Mouse (Mus musculus): ENCODE measurements around the gene Pnmal2. TPM values are rescaled to one million over a fixed set of nuclear protein-coding genes. Genes with fewer than 3 reads are reported as not detected.
A peak's percentile ranks its signal among the peaks of the same experiment; 100 is the strongest.

Gene Pnmal2
- 3.1 and 3.3 TPM in 2 replicates for polyA plus RNA-seq (2014; fragmentation: Nextera tagmentation; extraction: Ambion mirVana)

GRCm38 (mm10) chr7:16944061-16944807 lies at the start of gene Pnmal2:
Gene Pnmal2 (plus strand): TSS chr7:16944682.
- Histone ChIP-seq H3K4me2 (peak within 1 kb of the TSS; percentile 86), H3K4me1 (ENCODE audit: insufficient read depth) (peaks cover 22% of the 10 kb centered on the region; the same call in 1 of the 2 replicates), H3K9me3 (ENCODE audit: low read depth, low read length) (no peaks in the 10 kb centered on the region), H3K27me3 (ENCODE audit: insufficient read depth, low read length) (peaks cover 34% of the 10 kb centered on the region), H3K36me3 (ENCODE audit: insufficient read depth) (no peaks in the 10 kb centered on the region), H3K4me3 (ENCODE audit: low read depth, low read length) (peak within 1 kb of the TSS; percentile 56), H3K9ac (peak within 1 kb of the TSS; percentile 58), H3K27ac (ENCODE audit: low read depth) (no peak within 1 kb of the TSS)
- peak; percentile 94 for DNase-seq
- ATAC-seq (ENCODE audit: insufficient read depth): peak; percentile 83
- 12% methylated on average over 36 of the region's 36 CpGs for WGBS
- no peak for TF ChIP-seq CTCF (IDR thresholded peaks at IDR 0.05; ENCODE audit: low read depth)

DNA sequence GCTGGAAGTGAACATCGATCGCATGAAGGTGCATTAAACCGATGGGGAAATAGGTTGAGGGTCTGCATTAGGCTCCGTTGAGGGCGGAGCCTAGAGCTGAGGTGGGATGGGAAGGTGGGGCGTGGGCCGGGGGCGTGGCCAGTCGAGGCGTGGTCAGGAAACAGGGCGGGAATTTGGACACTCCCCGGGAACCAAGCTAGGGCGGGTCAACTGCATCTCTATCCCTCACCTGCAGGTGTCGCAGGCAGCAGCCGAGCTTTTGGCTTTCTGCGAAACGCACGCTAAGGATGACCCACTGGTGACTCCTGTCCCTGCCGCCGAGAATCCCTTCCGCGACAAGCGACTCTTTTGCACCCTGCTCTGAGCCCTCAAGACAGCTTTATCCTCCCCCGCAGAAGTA lies 49.5 kb upstream of the Pnmal2 start:
- Histone ChIP-seq H3K9ac (peak overlapping the region; percentile 9; the same call in 1 of the 2 replicates), H3K4me2 (peak overlapping the region; percentile 60), H3K4me3 (ENCODE audit: low read depth, low read length) (peak overlapping the region; percentile 21; the same call in 1 of the 2 replicates), H3K9me3 (ENCODE audit: low read depth, low read length) (no peaks in the 10 kb centered on the region), H3K27ac (ENCODE audit: low read depth) (no peak overlapping the region), H3K36me3 (ENCODE audit: insufficient read depth) (no peaks in the 10 kb centered on the region), H3K27me3 (ENCODE audit: insufficient read depth, low read length) (peaks cover 18% of the 10 kb centered on the region), H3K4me1 (ENCODE audit: insufficient read depth) (peaks cover 8% of the 10 kb centered on the region; the same call in 1 of the 2 replicates)
- peak; percentile 90 for TF ChIP-seq CTCF (IDR thresholded peaks at IDR 0.05; ENCODE audit: low read depth)
- ATAC-seq (ENCODE audit: insufficient read depth) (no peak), DNase-seq (peak; percentile 91)
- WGBS: under 1% methylated on average over 24 of the region's 24 CpGs

DNA sequence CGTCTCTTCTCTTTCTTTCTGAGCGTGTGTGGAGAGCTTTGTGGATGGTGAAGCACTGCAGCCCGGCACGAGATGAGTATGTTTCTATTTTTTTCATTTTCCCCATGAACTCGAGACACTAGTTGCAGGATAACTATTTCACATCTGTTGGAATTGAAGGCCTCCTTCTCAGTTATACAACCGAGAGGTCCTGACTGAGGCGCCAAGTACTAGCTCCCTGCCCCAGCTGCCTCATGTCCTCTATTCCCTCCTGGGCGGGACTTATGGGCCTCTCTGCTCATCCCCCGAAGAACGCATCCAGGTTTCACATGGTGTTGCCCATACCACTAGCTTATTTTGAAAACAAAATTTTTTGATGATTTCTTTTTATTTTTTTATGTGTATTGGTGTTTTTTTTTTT lies 49.0 kb upstream of the Pnmal2 start:
- ATAC-seq (ENCODE audit: insufficient read depth): no peak
- peaks cover 8% of the 10 kb centered on the region; the same call in 1 of the 2 replicates for H3K4me1 ChIP-seq (ENCODE audit: insufficient read depth)

GRCm38 (mm10) chr7:16900526-16900925 lies 44.0 kb upstream of the Pnmal2 start:
- H3K9me3 ChIP-seq (ENCODE audit: low read depth, low read length): no peaks in the 10 kb centered on the region
- no peak for TF ChIP-seq CTCF (IDR thresholded peaks at IDR 0.05; ENCODE audit: low read depth)
- no peak overlapping the region for H3K27ac ChIP-seq (ENCODE audit: low read depth)
- ATAC-seq (ENCODE audit: insufficient read depth) (no peak), DNase-seq (no peak)
- no peak overlapping the region for H3K4me2 ChIP-seq
- H3K9ac ChIP-seq: no peak overlapping the region
- no peak overlapping the region for H3K4me3 ChIP-seq (ENCODE audit: low read depth, low read length)
- 31% methylated on average over 5 of the region's 5 CpGs for WGBS
- peaks cover 3% of the 10 kb centered on the region for H3K4me1 ChIP-seq (ENCODE audit: insufficient read depth)
- H3K27me3 ChIP-seq (ENCODE audit: insufficient read depth, low read length): peaks cover 4% of the 10 kb centered on the region
- H3K36me3 ChIP-seq (ENCODE audit: insufficient read depth): no peaks in the 10 kb centered on the region

More for the DNA sequence above, 49.0 kb upstream of the Pnmal2 start:
- peak overlapping the region; percentile 21; the same call in 1 of the 2 replicates for H3K4me3 ChIP-seq (ENCODE audit: low read depth, low read length)
- H3K36me3 ChIP-seq (ENCODE audit: insufficient read depth): no peaks in the 10 kb centered on the region
- H3K27ac ChIP-seq (ENCODE audit: low read depth): no peak overlapping the region
- no peak for TF ChIP-seq CTCF (IDR thresholded peaks at IDR 0.05; ENCODE audit: low read depth)
- DNase-seq: no peak
- peak overlapping the region; percentile 9; the same call in 1 of the 2 replicates for H3K9ac ChIP-seq
- 24% methylated on average over 10 of the region's 10 CpGs for WGBS
- H3K9me3 ChIP-seq (ENCODE audit: low read depth, low read length): no peaks in the 10 kb centered on the region
- H3K4me2 ChIP-seq: peak overlapping the region; percentile 60
- peaks cover 20% of the 10 kb centered on the region for H3K27me3 ChIP-seq (ENCODE audit: insufficient read depth, low read length)

DNA sequence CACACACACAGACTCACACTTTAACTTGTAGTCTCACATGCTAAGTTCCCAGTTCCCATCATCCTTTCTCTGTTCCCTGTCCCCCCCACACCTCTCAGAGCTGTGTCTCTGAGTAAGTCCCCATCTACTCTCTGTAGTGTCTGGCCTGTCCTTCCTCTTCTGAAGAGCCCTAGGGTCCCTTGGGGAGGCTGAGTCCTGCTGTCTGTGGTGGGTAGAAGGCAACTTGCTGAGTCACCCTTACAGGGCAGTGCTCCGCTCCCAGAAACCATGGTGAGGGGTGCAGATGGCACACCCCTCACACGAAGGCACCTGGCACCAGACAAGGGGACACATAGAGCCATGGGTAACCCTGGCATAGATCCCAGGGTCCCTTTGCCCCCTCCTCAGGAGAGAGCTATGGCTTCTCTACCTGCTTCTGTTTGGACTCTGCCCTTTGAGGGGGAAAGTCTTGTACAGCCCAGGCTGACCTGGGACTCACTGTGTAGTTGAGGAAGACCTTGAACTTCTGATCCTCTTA lies 41.0 kb upstream of the Pnmal2 start:
- ATAC-seq (ENCODE audit: insufficient read depth) (no peak), DNase-seq (no peak)
- no peaks in the 10 kb centered on the region for H3K36me3 ChIP-seq (ENCODE audit: insufficient read depth)
- H3K27ac ChIP-seq (ENCODE audit: low read depth): no peak overlapping the region
- no peak overlapping the region for H3K9ac ChIP-seq
- H3K9me3 ChIP-seq (ENCODE audit: low read depth, low read length): no peaks in the 10 kb centered on the region
- WGBS: 82% methylated on average over 2 of the region's 2 CpGs
- no peak overlapping the region for H3K4me2 ChIP-seq
- peaks cover 16% of the 10 kb centered on the region for H3K4me1 ChIP-seq (ENCODE audit: insufficient read depth)
- no peak for TF ChIP-seq CTCF (IDR thresholded peaks at IDR 0.05; ENCODE audit: low read depth)
- H3K27me3 ChIP-seq (ENCODE audit: insufficient read depth, low read length): peaks cover 8% of the 10 kb centered on the region
- H3K4me3 ChIP-seq (ENCODE audit: low read depth, low read length): no peak overlapping the region

GRCm38 (mm10) chr7:16904120-16904675 lies 40.3 kb upstream of the Pnmal2 start:
- Histone ChIP-seq H3K9ac (no peak overlapping the region), H3K27ac (ENCODE audit: low read depth) (no peak overlapping the region), H3K4me3 (ENCODE audit: low read depth, low read length) (no peak overlapping the region), H3K36me3 (ENCODE audit: insufficient read depth) (no peaks in the 10 kb centered on the region), H3K4me1 (ENCODE audit: insufficient read depth) (peaks cover 16% of the 10 kb centered on the region), H3K9me3 (ENCODE audit: low read depth, low read length) (no peaks in the 10 kb centered on the region), H3K27me3 (ENCODE audit: insufficient read depth, low read length) (peaks cover 11% of the 10 kb centered on the region), H3K4me2 (no peak overlapping the region)
- DNase-seq (no peak), ATAC-seq (ENCODE audit: insufficient read depth) (no peak)
- TF ChIP-seq CTCF (IDR thresholded peaks at IDR 0.05; ENCODE audit: low read depth): no peak
- WGBS: 36% methylated on average over 9 of the region's 10 CpGs

GRCm38 (mm10) chr7:16905491-16906021 lies 38.9 kb upstream of the Pnmal2 start:
- no peak for TF ChIP-seq CTCF (IDR thresholded peaks at IDR 0.05; ENCODE audit: low read depth)
- H3K9me3 ChIP-seq (ENCODE audit: low read depth, low read length): no peaks in the 10 kb centered on the region
- no peaks in the 10 kb centered on the region for H3K36me3 ChIP-seq (ENCODE audit: insufficient read depth)
- peak; percentile 51 for DNase-seq
- H3K4me3 ChIP-seq (ENCODE audit: low read depth, low read length): no peak overlapping the region
- WGBS: 35% methylated on average over 9 of the region's 9 CpGs
- no peak overlapping the region for H3K9ac ChIP-seq
- ATAC-seq (ENCODE audit: insufficient read depth): peak; percentile 40
- no peak overlapping the region for H3K27ac ChIP-seq (ENCODE audit: low read depth)
- H3K4me2 ChIP-seq: no peak overlapping the region
- H3K27me3 ChIP-seq (ENCODE audit: insufficient read depth, low read length): peaks cover 12% of the 10 kb centered on the region; the same call in 1 of the 2 replicates
- peaks cover 16% of the 10 kb centered on the region for H3K4me1 ChIP-seq (ENCODE audit: insufficient read depth)

Data from lung, embryonic 14.5 days (tissue).